Mouse (Mus musculus) embryonic facial prominence, embryonic 14.5 days (tissue): Measurements from ENCODE around the gene Tfr2. TPM values are rescaled to one million over a fixed set of nuclear protein-coding genes. Genes with fewer than 3 reads are reported as not detected.

ENCODE experiments used
- ATAC-seq: fragments of 200-750 bp; cut with Nextera tagmentation; 2 replicates; pipeline ENCODE4 v1.8.0; 2017; ENCODE audit warnings: low read depth, moderate number of reproducible peaks, moderate TSS enrichment
- DNase-seq: peaks from one replicate; pipeline ENCODE4 v3.0.0-alpha.2; 2015; ENCODE audit warnings: low spot score
- H3K27ac ChIP-seq: fragments of 300-500 bp; sonication (generic); replicated peaks from 2 replicates; pipeline ENCODE4 v1.5.1; 2014; ENCODE audit warnings: low read depth, mild to moderate bottlenecking, low read length, moderate library complexity
- H3K27me3 ChIP-seq: fragments of 300-500 bp; sonication (generic); replicated peaks from 2 replicates; pipeline ENCODE4 v1.6.1; 2014; ENCODE audit warnings: low read length; ENCODE audit not compliant: control insufficient read depth, insufficient read depth
- H3K36me3 ChIP-seq: fragments of 300-500 bp; sonication (generic); 2 replicates; pipeline ENCODE4 v1.6.1; 2014; ENCODE audit warnings: low read length, mixed read lengths; ENCODE audit not compliant: control insufficient read depth, insufficient read depth
- H3K4me1 ChIP-seq: fragments of 300-500 bp; sonication (generic); 2 replicates; pipeline ENCODE4 v1.6.1; 2014; ENCODE audit warnings: antibody characterized with exemption, low read length; ENCODE audit not compliant: control insufficient read depth, insufficient read depth
- H3K4me2 ChIP-seq: fragments of 300-500 bp; sonication (generic); 2 replicates; pipeline ENCODE4 v1.6.1; 2014; ENCODE audit warnings: low read depth, mild to moderate bottlenecking, low read length, moderate library complexity, mixed read lengths
- H3K4me3 ChIP-seq: fragments of 300-500 bp; sonication (generic); 2 replicates; pipeline ENCODE4 v1.5.1; 2014; ENCODE audit warnings: low read depth, mild to moderate bottlenecking, low read length
- H3K9ac ChIP-seq: fragments of 300-500 bp; sonication (generic); 2 replicates; pipeline ENCODE4 v1.6.1; 2014; ENCODE audit warnings: low read depth, mild to moderate bottlenecking, low read length, moderate library complexity, mixed read lengths
- H3K9me3 ChIP-seq: fragments of 300-500 bp; sonication (generic); 2 replicates; pipeline ENCODE4 v1.6.1; 2016; ENCODE audit warnings: low read length; ENCODE audit not compliant: control insufficient read depth
- WGBS: fragments of 180-500 bp; shearing (Covaris S2); extraction: QIAGEN DNeasy Blood & Tissue Kit; methylation state at CpG from one replicate; pipeline ENCODE4 v1.1.7; 2014; 5-methylcytosine and 5-hydroxymethylcytosine counted together
- polyA plus RNA-seq: library from polyadenylated mRNA; unstranded; fragments of >200 nt; fragmentation: Nextera tagmentation; extraction: Ambion mirVana; gene quantifications from 2 replicates; pipeline ENCODE4 v1.2.1, GENCODE M21; 2014

The Tfr2 gene
- polyA plus RNA-seq, 1 experiment from 2014 or later = 1.1 TPM

- Histone ChIP-seq H3K36me3 (no peaks in the 10 kb centered on the region), H3K4me2 (no peak overlapping the region), H3K4me3 (no peak overlapping the region), H3K27ac (no peak overlapping the region), H3K4me1 (0 out of 2 replicates have a peak, but pooled peaks cover 7% of the 10 kb centered on the region), H3K9ac (no peak overlapping the region), H3K27me3 (no peaks in the 10 kb centered on the region), H3K9me3 (no peaks in the 10 kb centered on the region)
- no peak for ATAC-seq
- WGBS = 66% methylated on average over 5 of the region's 6 CpGs
- DNase-seq = no peak
Observed at GRCm38 (mm10) chr5:137565744-137566143, 3.9 kb upstream of the Tfr2 start.

DNA sequence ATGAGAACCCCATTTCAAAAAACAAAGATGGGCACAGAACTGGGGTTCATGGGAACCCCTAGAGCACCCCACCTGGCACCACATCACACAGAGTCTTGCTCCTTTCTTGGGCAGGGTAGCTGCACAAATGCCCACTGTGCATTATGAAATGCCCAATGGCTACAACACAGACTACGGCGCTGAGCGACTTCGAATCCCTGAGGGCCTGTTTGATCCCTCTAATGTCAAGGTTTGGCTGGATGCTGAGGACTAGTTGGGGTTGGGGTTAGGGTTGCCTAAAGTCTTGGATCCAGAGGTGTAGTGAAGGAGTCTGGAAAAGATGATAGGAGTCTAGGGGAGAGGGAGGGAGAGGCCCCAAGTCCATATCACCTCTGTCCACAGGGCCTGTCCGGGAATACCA lies 3.2 kb upstream of the Tfr2 start:
- Histone ChIP-seq H3K9me3 (no peaks in the 10 kb centered on the region), H3K9ac (no peak overlapping the region), H3K27me3 (no peaks in the 10 kb centered on the region), H3K27ac (no peak overlapping the region), H3K4me3 (no peak overlapping the region), H3K4me2 (no peak overlapping the region), H3K36me3 (no peaks in the 10 kb centered on the region), H3K4me1 (0 out of 2 replicates have a peak, but pooled peaks cover 7% of the 10 kb centered on the region)
- ATAC-seq = no peak
- 93% methylated on average over 5 of the region's 5 CpGs for WGBS
- no peak for DNase-seq

GRCm38 (mm10) chr5:137568223-137568798 lies 1.3 kb upstream of the Tfr2 start:
- no peak overlapping the region for H3K9ac ChIP-seq
- H3K4me1 ChIP-seq = 0 out of 2 replicates have a peak, but pooled peaks cover 7% of the 10 kb centered on the region
- H3K9me3 ChIP-seq = no peaks in the 10 kb centered on the region
- H3K27me3 ChIP-seq = 0 out of 2 replicates have a peak, but pooled peaks cover 4% of the 10 kb centered on the region
- no peak overlapping the region for H3K4me2 ChIP-seq
- WGBS = 72% methylated on average over 8 of the region's 8 CpGs
- H3K4me3 ChIP-seq = no peak overlapping the region
- no peak overlapping the region for H3K27ac ChIP-seq
- ATAC-seq = no peak
- no peaks in the 10 kb centered on the region for H3K36me3 ChIP-seq
- no peak for DNase-seq

- H3K27me3 ChIP-seq = 0 out of 2 replicates have a peak, but pooled peaks cover 8% of the 10 kb centered on the region
- no peaks in the 10 kb centered on the region for H3K9me3 ChIP-seq
- ATAC-seq (no peak), DNase-seq (no peak)
- H3K4me3 ChIP-seq = no peak overlapping the region
- H3K36me3 ChIP-seq = no peaks in the 10 kb centered on the region
- 0 out of 2 replicates have a peak, but pooled peaks cover 7% of the 10 kb centered on the region for H3K4me1 ChIP-seq
- H3K27ac ChIP-seq = no peak overlapping the region
- 68% methylated on average over 10 of the region's 12 CpGs for WGBS
- no peak overlapping the region for H3K9ac ChIP-seq
- no peak overlapping the region for H3K4me2 ChIP-seq
Observed at GRCm38 (mm10) chr5:137569031-137569430, 609 bp upstream of the Tfr2 start.

GRCm38 (mm10) chr5:137570181-137570580 lies 541 bp downstream of the Tfr2 start:
- Histone ChIP-seq H3K9ac (no peak overlapping the region), H3K36me3 (no peaks in the 10 kb centered on the region), H3K4me2 (no peak overlapping the region), H3K4me3 (no peak overlapping the region), H3K4me1 (0 out of 2 replicates have a peak, but pooled peaks cover 7% of the 10 kb centered on the region), H3K27me3 (peaks cover 17% of the 10 kb centered on the region; the same call in 1 of the 2 replicates), H3K27ac (no peak overlapping the region), H3K9me3 (no peaks in the 10 kb centered on the region)
- ATAC-seq (no peak), DNase-seq (no peak)
- 49% methylated on average over 7 of the region's 7 CpGs for WGBS

GRCm38 (mm10) chr5:137570691-137571586 lies 1.3 kb downstream of the Tfr2 start:
- Histone ChIP-seq H3K36me3 (no peaks in the 10 kb centered on the region), H3K27ac (no peak overlapping the region), H3K4me3 (no peak overlapping the region), H3K27me3 (peaks cover 17% of the 10 kb centered on the region; the same call in 1 of the 2 replicates), H3K9ac (no peak overlapping the region), H3K4me2 (no peak overlapping the region), H3K9me3 (no peaks in the 10 kb centered on the region), H3K4me1 (0 out of 2 replicates have a peak, but pooled peaks cover 7% of the 10 kb centered on the region)
- ATAC-seq (no peak), DNase-seq (peak; percentile 21)
- 79% methylated on average over 16 of the region's 17 CpGs for WGBS

DNA sequence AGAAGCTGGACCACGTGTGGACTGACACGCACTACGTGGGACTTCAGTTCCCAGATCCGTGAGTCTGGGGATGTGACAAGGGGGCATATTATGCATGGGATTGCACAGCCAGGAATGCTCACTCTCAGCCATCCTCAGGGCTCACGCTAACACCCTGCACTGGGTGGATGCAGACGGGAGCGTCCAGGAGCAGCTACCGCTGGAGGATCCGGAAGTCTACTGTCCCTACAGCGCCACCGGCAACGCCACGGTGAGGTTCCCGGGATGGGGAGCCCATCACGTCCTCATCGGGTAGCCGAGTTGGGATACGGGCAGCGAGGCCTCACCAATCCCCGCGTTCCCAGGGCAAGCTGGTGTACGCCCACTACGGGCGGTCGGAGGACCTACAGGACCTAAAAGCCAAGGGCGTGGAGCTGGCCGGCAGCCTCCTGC lies 4.8 kb downstream of the Tfr2 start:
- peak overlapping the region; percentile 19; the same call in 1 of the 2 replicates for H3K4me3 ChIP-seq
- ATAC-seq = no peak
- DNase-seq = peak; percentile 28
- H3K4me2 ChIP-seq = peak overlapping the region; percentile 51
- peaks cover 17% of the 10 kb centered on the region; the same call in 1 of the 2 replicates for H3K27me3 ChIP-seq
- peak overlapping the region; percentile 45; the same call in 1 of the 2 replicates for H3K9ac ChIP-seq
- no peak overlapping the region for H3K27ac ChIP-seq
- H3K4me1 ChIP-seq = 0 out of 2 replicates have a peak, but pooled peaks cover 5% of the 10 kb centered on the region
- H3K36me3 ChIP-seq = no peaks in the 10 kb centered on the region
- H3K9me3 ChIP-seq = no peaks in the 10 kb centered on the region
- WGBS = 11% methylated on average over 24 of the region's 27 CpGs

DNA sequence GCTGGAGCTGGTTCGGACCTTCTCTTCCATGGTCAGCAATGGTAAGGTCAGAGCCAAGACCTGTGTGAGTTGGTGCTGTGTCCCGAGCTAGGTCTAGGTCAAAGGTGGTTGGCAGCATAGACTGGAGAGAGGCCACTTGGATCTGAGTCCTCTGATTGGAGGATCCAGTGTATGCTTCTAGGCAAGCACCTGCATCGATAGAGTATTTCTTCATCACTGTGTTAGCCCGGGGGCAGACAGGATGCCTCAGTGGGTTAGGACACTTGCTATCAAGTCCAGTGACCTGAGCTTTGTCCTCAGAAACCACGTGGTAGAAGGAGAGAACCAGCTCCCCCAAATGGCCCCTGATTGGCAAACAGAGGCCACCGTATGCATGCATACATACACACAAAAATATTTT lies 10.6 kb downstream of the Tfr2 start:
- no peak for ATAC-seq
- H3K9me3 ChIP-seq = no peaks in the 10 kb centered on the region
- no peak overlapping the region for H3K27ac ChIP-seq
- H3K36me3 ChIP-seq = no peaks in the 10 kb centered on the region
- H3K27me3 ChIP-seq = 0 out of 2 replicates have a peak, but pooled peaks cover 3% of the 10 kb centered on the region
- WGBS = 82% methylated on average over 6 of the region's 6 CpGs
- H3K4me2 ChIP-seq = no peak overlapping the region
- no peak overlapping the region for H3K9ac ChIP-seq
- DNase-seq = no peak
- 0 out of 2 replicates have a peak, but pooled peaks cover 8% of the 10 kb centered on the region for H3K4me1 ChIP-seq
- no peak overlapping the region for H3K4me3 ChIP-seq
